Mouse (Mus musculus): ENCODE measurements at regions not wholly inside any gene's neighbourhood (a gene's known extent, or its start where the extent isn't known, plus 50 kb on each side); places are given as distances from the start of the nearest gene placed in this dataset.

DNA sequence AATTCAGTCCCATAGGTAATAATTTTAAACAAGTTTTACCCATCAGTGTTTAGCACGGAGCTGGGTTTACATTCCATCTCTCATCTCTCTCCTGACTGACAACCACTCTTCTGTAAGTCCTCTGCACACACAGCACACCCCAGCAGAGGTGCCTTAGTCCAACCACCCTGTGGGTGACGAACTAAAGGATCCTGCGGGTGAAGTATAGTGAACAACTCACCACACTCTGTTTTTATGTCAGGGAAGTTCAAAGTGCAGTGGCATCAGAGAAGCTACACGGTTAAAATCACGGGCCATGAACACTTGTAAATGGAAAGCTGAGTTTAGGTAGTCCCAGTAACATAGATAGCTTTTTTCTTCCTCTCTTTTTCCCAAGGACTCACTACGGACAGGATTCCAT lies 157.1 kb downstream of the Dyrk2 start:
- TF ChIP-seq POLR2A (IDR thresholded peaks at IDR 0.05; ENCODE audit: low read depth, low read length) (no peak), CTCF (IDR thresholded peaks at IDR 0.05; ENCODE audit: extremely low read depth, insufficient read depth, insufficient read length, insufficient replicate concordance) (no peak)
